Mouse (Mus musculus) megakaryocyte, embryonic 14.5 days (primary cell): ENCODE data around the gene Sdccag8.

Experiments used
- FLI1 ChIP-seq: IDR thresholded peaks from 2 replicates; pipeline ENCODE4 v1.6.1; 2012; ENCODE audit warnings: low read length, inconsistent platforms, mixed read lengths
- GATA1 ChIP-seq: IDR thresholded peaks from 3 replicates; pipeline ENCODE4 v1.6.1; 2012; ENCODE audit warnings: mixed read lengths, low read length, inconsistent platforms, borderline replicate concordance

DNA sequence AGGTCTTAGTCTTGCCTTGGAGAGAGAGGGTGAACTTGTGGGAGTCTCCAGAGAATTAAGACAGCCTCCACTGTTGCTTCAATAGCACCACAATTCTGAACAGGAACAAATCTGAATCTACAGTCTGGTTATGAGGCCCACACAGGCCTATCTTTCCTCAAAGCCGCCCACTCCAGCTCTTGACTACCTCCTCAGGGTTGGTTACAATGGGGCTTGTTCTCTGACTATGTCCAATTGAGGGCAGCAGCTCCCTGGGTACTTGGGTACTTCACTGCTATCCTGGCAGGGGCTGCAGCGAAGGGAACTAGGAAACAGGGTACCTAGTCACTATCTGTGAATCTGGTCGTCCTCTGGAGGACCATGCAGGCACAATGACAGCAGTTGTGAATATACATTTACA lies 213.2 kb downstream of the Sdccag8 start:
- TF ChIP-seq FLI1 (no peak), GATA1 (no peak)
